Comparison of ENCODE assay signal across 23 mouse cellular contexts in genomic region chr1:150747771-150748170, GRCm38 (mm10).
"Had no signal": no experiment of that assay in that cellular context is flagged by ENCODE, and none has a peak within 500 bp of the region (broad histone marks: within the 10 kb centered on the region; RNA-seq: fewer than 3 reads in every experiment).

No protein-coding gene starts in this region.

- H3K4me2 ChIP-seq: heart, embryonic 12.5 days; hindbrain, embryonic 12.5 days; hindbrain, embryonic 14.5 days; intestine, embryonic 15.5 days; limb, embryonic 15.5 days had no signal

- H3K9ac ChIP-seq: heart, embryonic 12.5 days; hindbrain, embryonic 12.5 days; hindbrain, embryonic 14.5 days; intestine, embryonic 15.5 days; limb, embryonic 15.5 days had no signal

- H3K36me3 ChIP-seq: hindbrain, embryonic 10.5 days; hindbrain, embryonic 12.5 days; intestine, embryonic 15.5 days had no signal

- H3K9me3 ChIP-seq: heart, embryonic 10.5 days; heart, embryonic 12.5 days; hindbrain, embryonic 10.5 days; hindbrain, embryonic 12.5 days; intestine, embryonic 15.5 days; limb, embryonic 15.5 days had no signal

- H3K4me1 ChIP-seq: heart, embryonic 10.5 days; heart, embryonic 12.5 days; hindbrain, embryonic 10.5 days; hindbrain, embryonic 12.5 days; intestine, embryonic 15.5 days; limb, embryonic 15.5 days had no signal

- H3K4me3 ChIP-seq: gastrocnemius, adult 2 months; heart, embryonic 10.5 days; heart, embryonic 12.5 days; hindbrain, embryonic 10.5 days; hindbrain, embryonic 12.5 days; intestine, embryonic 15.5 days; layer of hippocampus, adult 2 months; left cerebral cortex, adult 2 months; limb, embryonic 15.5 days had no signal

- DNase-seq: gastrocnemius, adult 2 months; gastrocnemius, postnatal 10 days; gastrocnemius, postnatal 25 days; heart, adult 18-20 months; heart, postnatal 10 days; heart, postnatal 4 days; kidney, adult 18-20 months; kidney, adult 8-10 months; kidney, postnatal 10 days; kidney, postnatal 25 days; kidney, postnatal 4 days had no signal

- H3K27ac ChIP-seq: gastrocnemius, adult 2 months; heart, embryonic 10.5 days; hindbrain, embryonic 10.5 days; hindbrain, embryonic 12.5 days; hindbrain, embryonic 14.5 days; intestine, embryonic 15.5 days; layer of hippocampus, adult 2 months; left cerebral cortex, adult 2 months; limb, embryonic 15.5 days had no signal

- H3K27me3 ChIP-seq: heart, embryonic 12.5 days; hindbrain, embryonic 12.5 days; intestine, embryonic 15.5 days; limb, embryonic 15.5 days had no signal

- ATAC-seq: hindbrain, embryonic 16.5 days; inflammation-experienced regulatory T-cells, adult 6 months; intestine, embryonic 15.5 days; intestine, postnatal 0 days had no signal
